Mouse (Mus musculus) forebrain, embryonic 16.5 days (tissue): ENCODE results near the gene Bcl2l1. TPM values are rescaled to one million over a fixed set of nuclear protein-coding genes. Genes with fewer than 3 reads are reported as not detected.
A peak's percentile ranks its signal among the peaks of the same experiment; 100 is the strongest.

ENCODE experiments used
- ATAC-seq: fragments of 200-750 bp; cut with Nextera tagmentation; 2 replicates; pipeline ENCODE4 v1.8.0; 2017; ENCODE audit warnings: mild to moderate bottlenecking, moderate library complexity
- H3K27ac ChIP-seq: fragments of 300-500 bp; sonication (generic); 2 replicates; pipeline ENCODE4 v1.5.1; 2014; ENCODE audit warnings: low read length, control low read depth
- H3K27me3 ChIP-seq: fragments of 300-500 bp; sonication (generic); replicated peaks from 2 replicates; pipeline ENCODE4 v1.6.1; 2014; ENCODE audit warnings: low read length; ENCODE audit not compliant: control insufficient read depth, insufficient read depth
- H3K36me3 ChIP-seq: fragments of 300-500 bp; sonication (generic); 2 replicates; pipeline ENCODE4 v1.6.1; 2014; ENCODE audit not compliant: control insufficient read depth, insufficient read depth
- H3K4me1 ChIP-seq: fragments of 300-500 bp; sonication (generic); replicated peaks from 2 replicates; pipeline ENCODE4 v1.6.1; 2014; ENCODE audit warnings: low read length; ENCODE audit not compliant: control insufficient read depth, insufficient read depth
- H3K4me2 ChIP-seq: fragments of 300-500 bp; sonication (generic); 2 replicates; pipeline ENCODE4 v1.6.1; 2014; ENCODE audit warnings: mild to moderate bottlenecking, low read length, control low read depth
- H3K4me3 ChIP-seq: fragments of 300-500 bp; sonication (generic); replicated peaks from 2 replicates; pipeline ENCODE4 v1.5.1; 2014; ENCODE audit warnings: mild to moderate bottlenecking, low read length, control low read depth
- H3K9ac ChIP-seq: fragments of 300-500 bp; sonication (generic); replicated peaks from 2 replicates; pipeline ENCODE4 v1.6.1; 2014; ENCODE audit warnings: low read depth, low read length, control low read depth
- H3K9me3 ChIP-seq: fragments of 300-500 bp; sonication (generic); 2 replicates; pipeline ENCODE4 v1.6.1; 2016; ENCODE audit warnings: low read length; ENCODE audit not compliant: control insufficient read depth
- whole genome bisulfite sequencing: fragments of 180-500 bp; shearing (Covaris S2); extraction: QIAGEN DNeasy Blood & Tissue Kit; methylation state at CpG from one replicate; pipeline ENCODE4 v1.1.7; 2014; 5-methylcytosine and 5-hydroxymethylcytosine counted together
- polyA plus RNA-seq: library from polyadenylated mRNA; unstranded; fragments of >200 nt; fragmentation: Nextera tagmentation; extraction: Ambion mirVana; gene quantifications from 2 replicates; pipeline ENCODE4 v1.2.1, GENCODE M21; 2015

Gene Bcl2l1
- polyA plus RNA-seq, 1 experiment from 2014 or later, result 188 TPM

- Histone ChIP-seq H3K27ac (no peak overlapping the region; the same call in 1 of the 2 replicates), H3K27me3 (no peaks in the 10 kb centered on the region), H3K4me1 (peaks cover 11% of the 10 kb centered on the region), H3K4me3 (peak overlapping the region; percentile 66), H3K9ac (peak overlapping the region; percentile 27), H3K4me2 (peak overlapping the region; percentile 58), H3K9me3 (no peaks in the 10 kb centered on the region), H3K36me3 (no peaks in the 10 kb centered on the region)
- no peak for ATAC-seq
- 13% methylated on average over 3 of the region's 3 CpGs for WGBS
Observed at GRCm38 (mm10) chr2:152847057-152847814, 15.7 kb upstream of the Bcl2l1 start.

- H3K9me3 ChIP-seq, result no peaks in the 10 kb centered on the region
- no peak overlapping the region for H3K27ac ChIP-seq
- WGBS, result 77% methylated on average over 3 of the region's 3 CpGs
- no peaks in the 10 kb centered on the region for H3K36me3 ChIP-seq
- H3K27me3 ChIP-seq, result no peaks in the 10 kb centered on the region
- ATAC-seq, result no peak
- no peak overlapping the region for H3K9ac ChIP-seq
- no peak overlapping the region for H3K4me3 ChIP-seq
- H3K4me1 ChIP-seq, result no peaks in the 10 kb centered on the region
- H3K4me2 ChIP-seq, result no peak overlapping the region
Observed at GRCm38 (mm10) chr2:152842741-152843140, 11.2 kb upstream of the Bcl2l1 start.

DNA sequence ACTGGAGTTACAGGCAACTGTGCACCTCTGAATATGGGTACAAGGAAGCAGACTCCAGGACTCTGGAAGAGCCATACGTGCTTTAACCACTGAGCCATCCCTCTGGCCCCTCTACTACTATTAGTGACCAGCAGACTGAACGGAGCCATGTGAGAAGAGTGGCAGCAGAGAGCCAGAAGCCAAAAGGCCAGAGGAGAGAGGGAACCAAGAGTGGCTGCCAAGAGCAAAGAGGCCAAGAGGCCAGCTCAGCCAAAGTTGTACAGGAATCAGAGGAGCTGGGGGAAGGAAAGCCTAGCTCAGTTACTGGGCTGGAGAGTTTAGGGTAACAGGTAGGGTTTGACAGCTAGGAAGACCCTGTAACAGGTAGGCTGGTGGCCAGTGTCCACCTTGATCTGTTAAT, 7.7 kb upstream of the Bcl2l1 start:
- no peak for ATAC-seq
- Histone ChIP-seq H3K9ac (no peak overlapping the region), H3K4me2 (no peak overlapping the region), H3K27ac (no peak overlapping the region), H3K36me3 (no peaks in the 10 kb centered on the region), H3K4me1 (no peaks in the 10 kb centered on the region), H3K27me3 (no peaks in the 10 kb centered on the region), H3K4me3 (no peak overlapping the region), H3K9me3 (no peaks in the 10 kb centered on the region)
- 64% methylated on average over 2 of the region's 2 CpGs for WGBS

- Histone ChIP-seq H3K4me3 (peak overlapping the region; percentile 87), H3K4me1 (peaks cover 45% of the 10 kb centered on the region), H3K4me2 (peak overlapping the region; percentile 64), H3K27ac (peak overlapping the region; percentile 99), H3K9ac (peak overlapping the region; percentile 98), H3K36me3 (no peaks in the 10 kb centered on the region), H3K9me3 (no peaks in the 10 kb centered on the region), H3K27me3 (no peaks in the 10 kb centered on the region)
- WGBS, result 1% methylated on average over 31 of the region's 31 CpGs
- ATAC-seq, result peak; percentile 79
Observed at GRCm38 (mm10) chr2:152830021-152830921, 1.3 kb downstream of the Bcl2l1 start.

- Histone ChIP-seq H3K36me3 (no peaks in the 10 kb centered on the region), H3K9me3 (no peaks in the 10 kb centered on the region), H3K27me3 (no peaks in the 10 kb centered on the region), H3K9ac (peak overlapping the region; percentile 98), H3K4me1 (peaks cover 50% of the 10 kb centered on the region), H3K4me3 (peak overlapping the region; percentile 87), H3K27ac (peak overlapping the region; percentile 99; the same call in 1 of the 2 replicates), H3K4me2 (peak overlapping the region; percentile 64)
- no peak for ATAC-seq
- 72% methylated on average over 23 of the region's 23 CpGs for WGBS
Observed at GRCm38 (mm10) chr2:152829367-152829881, 2.1 kb downstream of the Bcl2l1 start.

- ATAC-seq, result no peak
- Histone ChIP-seq H3K4me2 (peak overlapping the region; percentile 64), H3K9me3 (no peaks in the 10 kb centered on the region), H3K36me3 (no peaks in the 10 kb centered on the region), H3K27me3 (no peaks in the 10 kb centered on the region), H3K4me1 (peaks cover 54% of the 10 kb centered on the region), H3K4me3 (peak overlapping the region; percentile 87), H3K9ac (peak overlapping the region; percentile 20; the same call in 1 of the 2 replicates), H3K27ac (no peak overlapping the region)
- 46% methylated on average over 1 of the region's 1 CpGs for WGBS
Observed at GRCm38 (mm10) chr2:152828532-152828931, 3.0 kb downstream of the Bcl2l1 start.

GRCm38 (mm10) chr2:152828011-152828370, 3.5 kb downstream of the Bcl2l1 start:
- no peak for ATAC-seq
- 84% methylated on average over 4 of the region's 4 CpGs for WGBS
- Histone ChIP-seq H3K4me3 (peak overlapping the region; percentile 87), H3K36me3 (no peaks in the 10 kb centered on the region), H3K9me3 (no peaks in the 10 kb centered on the region), H3K27me3 (no peaks in the 10 kb centered on the region), H3K4me1 (peaks cover 54% of the 10 kb centered on the region), H3K4me2 (peak overlapping the region; percentile 64), H3K27ac (no peak overlapping the region), H3K9ac (no peak overlapping the region; the same call in 1 of the 2 replicates)

DNA sequence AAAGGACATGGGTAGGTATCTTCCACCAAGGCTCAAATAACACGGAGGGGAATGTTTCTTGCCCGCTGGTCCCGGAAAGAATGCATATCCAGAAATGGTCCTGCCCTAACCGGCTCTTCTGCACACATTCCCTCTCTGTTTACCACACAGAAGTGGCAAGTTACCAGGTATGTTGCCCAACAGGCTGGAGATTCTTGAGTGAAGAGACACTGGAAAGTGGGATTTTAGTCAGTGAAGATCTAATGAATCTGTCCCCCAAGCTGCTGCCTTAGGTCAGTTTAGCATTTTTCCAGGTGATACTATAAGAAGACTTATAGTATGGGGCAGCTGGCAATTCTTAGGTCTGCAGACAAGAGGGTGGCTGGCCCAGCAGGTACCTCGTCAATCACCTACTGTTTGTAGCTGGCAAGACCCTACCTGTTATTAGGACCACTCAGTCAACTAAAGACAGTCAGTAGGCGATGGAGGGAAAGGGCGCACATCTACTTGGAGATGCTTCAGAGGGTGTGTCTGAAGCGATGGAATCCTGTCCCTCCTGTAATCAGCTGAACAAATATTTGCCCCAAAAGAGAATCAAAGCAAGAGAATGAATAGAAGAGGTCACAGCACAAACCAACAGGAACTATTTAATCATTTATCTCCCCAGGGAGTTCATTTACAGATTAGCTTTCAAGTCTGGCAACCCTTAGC, 4.1 kb downstream of the Bcl2l1 start:
- Histone ChIP-seq H3K4me1 (peaks cover 54% of the 10 kb centered on the region), H3K27me3 (no peaks in the 10 kb centered on the region), H3K4me3 (peak overlapping the region; percentile 87; the same call in 1 of the 2 replicates), H3K9me3 (no peaks in the 10 kb centered on the region), H3K4me2 (peak overlapping the region; percentile 64), H3K9ac (no peak overlapping the region; the same call in 1 of the 2 replicates), H3K36me3 (no peaks in the 10 kb centered on the region), H3K27ac (no peak overlapping the region)
- WGBS, result 88% methylated on average over 8 of the region's 8 CpGs
- no peak for ATAC-seq
